Mouse (Mus musculus): ENCODE measurements at regions not wholly inside any gene's neighbourhood (a gene's known extent, or its start where the extent isn't known, plus 50 kb on each side); places are given as distances from the start of the nearest gene placed in this dataset.

GRCm38 (mm10) chr3:60324969-60325368, 147.7 kb upstream of the Mbnl1 start:
- Histone ChIP-seq H3K27me3 (replicated peaks; ENCODE audit: control insufficient read depth, insufficient read depth, low read length) (no peaks in the 10 kb centered on the region), H3K4me2 (no peak overlapping the region), H3K9me3 (ENCODE audit: control insufficient read depth, low read length) (no peaks in the 10 kb centered on the region), H3K36me3 (ENCODE audit: control insufficient read depth, insufficient read depth, low read length) (no peaks in the 10 kb centered on the region), H3K4me3 (ENCODE audit: low read depth, low read length) (no peak overlapping the region), H3K27ac (ENCODE audit: low read depth, low read length) (no peak overlapping the region), H3K9ac (ENCODE audit: low read depth, low read length) (no peak overlapping the region), H3K4me1 (replicated peaks; ENCODE audit: control insufficient read depth, insufficient read depth, low read length) (no peaks in the 10 kb centered on the region)
- ATAC-seq (replicated peaks; ENCODE audit: low FRiP score) (no peak), DNase-seq (ENCODE audit: low spot score) (no peak)

GRCm38 (mm10) chr3:60332460-60332859, 140.2 kb upstream of the Mbnl1 start:
- no peak for DNase-seq (ENCODE audit: low spot score)
- H3K4me1 ChIP-seq (replicated peaks; ENCODE audit: control insufficient read depth, insufficient read depth, low read length): no peaks in the 10 kb centered on the region
- H3K27me3 ChIP-seq (replicated peaks; ENCODE audit: control insufficient read depth, insufficient read depth, low read length): no peaks in the 10 kb centered on the region
- H3K9ac ChIP-seq (ENCODE audit: low read depth, low read length): no peak overlapping the region
- no peak overlapping the region for H3K4me3 ChIP-seq (ENCODE audit: low read depth, low read length)
- H3K27ac ChIP-seq (ENCODE audit: low read depth, low read length): no peak overlapping the region
- no peaks in the 10 kb centered on the region for H3K36me3 ChIP-seq (ENCODE audit: control insufficient read depth, insufficient read depth, low read length)
- no peaks in the 10 kb centered on the region for H3K9me3 ChIP-seq (ENCODE audit: control insufficient read depth, low read length)
- no peak for ATAC-seq (replicated peaks; ENCODE audit: low FRiP score)
- H3K4me2 ChIP-seq: no peak overlapping the region

- Histone ChIP-seq H3K4me1 (replicated peaks; ENCODE audit: control insufficient read depth, insufficient read depth, low read length) (no peaks in the 10 kb centered on the region), H3K4me3 (ENCODE audit: low read depth, low read length) (no peak overlapping the region), H3K9me3 (ENCODE audit: control insufficient read depth, low read length) (no peaks in the 10 kb centered on the region), H3K27ac (ENCODE audit: low read depth, low read length) (no peak overlapping the region), H3K9ac (ENCODE audit: low read depth, low read length) (no peak overlapping the region), H3K27me3 (replicated peaks; ENCODE audit: control insufficient read depth, insufficient read depth, low read length) (no peaks in the 10 kb centered on the region), H3K4me2 (no peak overlapping the region), H3K36me3 (ENCODE audit: control insufficient read depth, insufficient read depth, low read length) (no peaks in the 10 kb centered on the region)
- ATAC-seq (replicated peaks; ENCODE audit: low FRiP score) (no peak), DNase-seq (ENCODE audit: low spot score) (no peak)
- WGBS: 69% methylated on average over 2 of the region's 2 CpGs
These were observed 139.0 kb upstream of the Mbnl1 start for GRCm38 (mm10) chr3:60333669-60334068.

DNA sequence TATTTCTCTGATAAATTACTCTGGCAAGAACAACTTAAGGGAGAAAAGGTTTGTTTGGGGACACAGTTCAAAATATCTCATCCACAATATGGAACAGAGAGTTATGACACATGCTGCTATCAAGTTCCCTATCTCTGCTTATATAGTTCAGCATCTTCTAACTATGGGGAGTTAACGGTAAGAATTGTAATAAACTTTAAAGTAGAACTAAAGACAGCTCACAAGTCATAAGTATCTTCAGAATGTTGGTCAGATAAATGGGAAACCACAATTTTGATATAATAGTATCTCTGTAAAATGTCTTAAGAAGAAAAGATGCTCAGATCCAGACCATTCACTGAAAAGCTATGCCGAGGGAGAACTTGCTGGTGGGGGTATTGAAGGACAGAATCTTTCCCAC, 138.5 kb upstream of the Mbnl1 start:
- no peak for DNase-seq (ENCODE audit: low spot score)
- no peaks in the 10 kb centered on the region for H3K36me3 ChIP-seq (ENCODE audit: control insufficient read depth, insufficient read depth, low read length)
- no peaks in the 10 kb centered on the region for H3K4me1 ChIP-seq (replicated peaks; ENCODE audit: control insufficient read depth, insufficient read depth, low read length)
- H3K9me3 ChIP-seq (ENCODE audit: control insufficient read depth, low read length): no peaks in the 10 kb centered on the region
- no peak overlapping the region for H3K4me2 ChIP-seq
- 82% methylated on average over 2 of the region's 2 CpGs for WGBS
- H3K27ac ChIP-seq (ENCODE audit: low read depth, low read length): no peak overlapping the region
- no peak overlapping the region for H3K9ac ChIP-seq (ENCODE audit: low read depth, low read length)
- H3K27me3 ChIP-seq (replicated peaks; ENCODE audit: control insufficient read depth, insufficient read depth, low read length): no peaks in the 10 kb centered on the region
- H3K4me3 ChIP-seq (ENCODE audit: low read depth, low read length): no peak overlapping the region
- ATAC-seq (replicated peaks; ENCODE audit: low FRiP score): no peak

GRCm38 (mm10) chr3:60346390-60346789, 126.2 kb upstream of the Mbnl1 start:
- Histone ChIP-seq H3K36me3 (ENCODE audit: control insufficient read depth, insufficient read depth, low read length) (no peaks in the 10 kb centered on the region), H3K4me3 (ENCODE audit: low read depth, low read length) (no peak overlapping the region), H3K9me3 (ENCODE audit: control insufficient read depth, low read length) (no peaks in the 10 kb centered on the region), H3K27ac (ENCODE audit: low read depth, low read length) (no peak overlapping the region), H3K4me2 (no peak overlapping the region), H3K9ac (ENCODE audit: low read depth, low read length) (no peak overlapping the region), H3K4me1 (replicated peaks; ENCODE audit: control insufficient read depth, insufficient read depth, low read length) (no peaks in the 10 kb centered on the region), H3K27me3 (replicated peaks; ENCODE audit: control insufficient read depth, insufficient read depth, low read length) (no peaks in the 10 kb centered on the region)
- no peak for ATAC-seq (replicated peaks; ENCODE audit: low FRiP score)
- DNase-seq (ENCODE audit: low spot score): no peak

GRCm38 (mm10) chr3:60347049-60347448, 125.6 kb upstream of the Mbnl1 start:
- Histone ChIP-seq H3K4me3 (ENCODE audit: low read depth, low read length) (no peak overlapping the region), H3K9me3 (ENCODE audit: control insufficient read depth, low read length) (no peaks in the 10 kb centered on the region), H3K4me1 (replicated peaks; ENCODE audit: control insufficient read depth, insufficient read depth, low read length) (no peaks in the 10 kb centered on the region), H3K36me3 (ENCODE audit: control insufficient read depth, insufficient read depth, low read length) (no peaks in the 10 kb centered on the region), H3K27me3 (replicated peaks; ENCODE audit: control insufficient read depth, insufficient read depth, low read length) (no peaks in the 10 kb centered on the region), H3K9ac (ENCODE audit: low read depth, low read length) (no peak overlapping the region), H3K27ac (ENCODE audit: low read depth, low read length) (no peak overlapping the region), H3K4me2 (no peak overlapping the region)
- DNase-seq (ENCODE audit: low spot score) (no peak), ATAC-seq (replicated peaks; ENCODE audit: low FRiP score) (no peak)
- 92% methylated on average over 1 of the region's 1 CpGs for WGBS

DNA sequence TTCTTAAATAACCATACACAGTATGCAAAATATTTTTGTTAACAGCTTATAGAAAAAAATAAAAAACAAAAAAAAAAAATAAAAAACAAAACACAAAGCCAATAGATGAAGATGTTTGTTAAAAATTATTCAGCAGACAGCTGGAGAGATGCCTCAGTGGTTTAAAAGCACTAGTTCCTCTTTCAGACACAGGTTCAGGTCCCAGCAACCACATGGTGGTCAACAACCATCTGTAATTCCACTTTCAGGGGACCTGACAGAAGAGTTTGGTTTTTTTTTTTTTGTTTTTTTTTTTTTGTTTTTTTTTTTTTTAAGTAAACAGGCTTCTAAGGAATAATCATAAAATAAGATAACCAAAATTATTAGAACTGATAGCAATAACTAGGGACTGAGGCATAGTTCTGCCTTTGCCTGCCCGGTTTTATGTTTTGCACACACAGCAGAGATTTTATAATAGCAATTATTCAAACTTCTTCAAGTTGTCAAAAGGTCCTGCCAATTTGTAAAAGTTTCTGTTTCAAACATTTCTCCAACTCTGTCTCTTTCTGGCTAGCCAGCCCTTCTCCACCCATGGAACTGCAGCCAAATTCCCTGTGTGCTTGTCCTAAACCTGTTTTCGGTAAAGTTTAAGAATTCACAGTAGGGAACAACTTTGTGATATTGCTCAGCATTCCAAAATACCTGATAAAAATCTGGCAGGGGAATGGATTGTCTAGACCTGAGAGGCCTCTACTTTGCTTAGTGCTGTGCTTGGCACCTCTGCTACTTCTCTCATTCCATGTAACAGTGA, 101.3 kb upstream of the Mbnl1 start:
- H3K9me3 ChIP-seq (ENCODE audit: control insufficient read depth, low read length): no peaks in the 10 kb centered on the region
- no peaks in the 10 kb centered on the region for H3K27me3 ChIP-seq (replicated peaks; ENCODE audit: control insufficient read depth, insufficient read depth, low read length)
- no peak overlapping the region for H3K4me3 ChIP-seq (ENCODE audit: low read depth, low read length)
- no peak overlapping the region for H3K27ac ChIP-seq (ENCODE audit: low read depth, low read length)
- no peak for DNase-seq (ENCODE audit: low spot score)
- no peak overlapping the region for H3K4me2 ChIP-seq
- no peaks in the 10 kb centered on the region for H3K36me3 ChIP-seq (ENCODE audit: control insufficient read depth, insufficient read depth, low read length)
- no peaks in the 10 kb centered on the region for H3K4me1 ChIP-seq (replicated peaks; ENCODE audit: control insufficient read depth, insufficient read depth, low read length)
- ATAC-seq (replicated peaks; ENCODE audit: low FRiP score): no peak
- WGBS: 90% methylated on average over 2 of the region's 2 CpGs
- no peak overlapping the region for H3K9ac ChIP-seq (ENCODE audit: low read depth, low read length)

- H3K9me3 ChIP-seq (ENCODE audit: control insufficient read depth, low read length): no peaks in the 10 kb centered on the region
- WGBS: 81% methylated on average over 1 of the region's 1 CpGs
- no peak overlapping the region for H3K4me3 ChIP-seq (ENCODE audit: low read depth, low read length)
- ATAC-seq (replicated peaks; ENCODE audit: low FRiP score) (no peak), DNase-seq (ENCODE audit: low spot score) (no peak)
- no peak overlapping the region for H3K27ac ChIP-seq (ENCODE audit: low read depth, low read length)
- H3K9ac ChIP-seq (ENCODE audit: low read depth, low read length): no peak overlapping the region
- H3K4me2 ChIP-seq: no peak overlapping the region
- H3K27me3 ChIP-seq (replicated peaks; ENCODE audit: control insufficient read depth, insufficient read depth, low read length): no peaks in the 10 kb centered on the region
- no peaks in the 10 kb centered on the region for H3K36me3 ChIP-seq (ENCODE audit: control insufficient read depth, insufficient read depth, low read length)
- no peaks in the 10 kb centered on the region for H3K4me1 ChIP-seq (replicated peaks; ENCODE audit: control insufficient read depth, insufficient read depth, low read length)
These were observed 99.0 kb upstream of the Mbnl1 start for GRCm38 (mm10) chr3:60373662-60374061.

DNA sequence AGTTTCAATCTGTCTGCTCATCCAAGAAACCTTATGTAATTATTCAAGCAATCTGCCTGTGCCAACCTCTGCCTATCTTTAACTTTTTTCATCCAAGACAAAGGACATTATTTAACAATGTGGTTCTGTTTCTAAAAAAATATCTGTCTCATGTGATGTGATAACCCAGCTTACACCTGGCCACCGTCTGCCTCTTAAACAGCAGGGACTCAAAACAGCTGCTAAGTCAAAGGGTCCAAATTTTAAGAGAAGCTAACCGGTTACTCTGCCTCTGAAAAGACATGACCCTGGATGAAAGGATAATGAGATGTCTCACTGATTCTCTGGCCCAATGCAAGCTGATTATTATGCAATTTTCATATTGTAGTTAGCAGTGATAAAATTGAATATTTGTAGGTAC, 84.0 kb upstream of the Mbnl1 start:
- Histone ChIP-seq H3K36me3 (ENCODE audit: control insufficient read depth, insufficient read depth, low read length) (no peaks in the 10 kb centered on the region), H3K27me3 (replicated peaks; ENCODE audit: control insufficient read depth, insufficient read depth, low read length) (no peaks in the 10 kb centered on the region), H3K9ac (ENCODE audit: low read depth, low read length) (no peak overlapping the region), H3K4me1 (replicated peaks; ENCODE audit: control insufficient read depth, insufficient read depth, low read length) (no peaks in the 10 kb centered on the region), H3K9me3 (ENCODE audit: control insufficient read depth, low read length) (no peaks in the 10 kb centered on the region), H3K4me2 (no peak overlapping the region), H3K4me3 (ENCODE audit: low read depth, low read length) (no peak overlapping the region), H3K27ac (ENCODE audit: low read depth, low read length) (no peak overlapping the region)
- ATAC-seq (replicated peaks; ENCODE audit: low FRiP score) (no peak), DNase-seq (ENCODE audit: low spot score) (no peak)
- WGBS: 54% methylated on average over 2 of the region's 2 CpGs

Measured in liver, embryonic 11.5 days (tissue).